Mouse (Mus musculus) adrenal gland, adult 2 months (tissue): Measurements from ENCODE around the gene Rin2. TPM values are rescaled to one million over a fixed set of nuclear protein-coding genes. Genes with fewer than 3 reads are reported as not detected.
"Not testable (repeated sequence)": the region's sequence is repeated elsewhere in the genome, so short reads cannot be mapped to it uniquely, and the experiment has no call there.

ENCODE experiments used
- DNase-seq: peaks from one replicate; pipeline ENCODE4 v3.0.0; 2021
- polyA plus RNA-seq: library from polyadenylated mRNA; depleted of rRNA; stranded (reverse); fragments of >200 nt; gene quantifications from 2 replicates; pipeline ENCODE4 v1.2.3, GENCODE M21; 2012
- total RNA-seq, 2 experiments: library from RNA; stranded (reverse); gene quantifications; 2 replicates each; pipeline ENCODE4 v1.2.3; 2021

Rin2 gene
- total and polyA plus RNA-seq, 3 experiments: 4.8 to 31.9 (median 23.0) TPM

DNA sequence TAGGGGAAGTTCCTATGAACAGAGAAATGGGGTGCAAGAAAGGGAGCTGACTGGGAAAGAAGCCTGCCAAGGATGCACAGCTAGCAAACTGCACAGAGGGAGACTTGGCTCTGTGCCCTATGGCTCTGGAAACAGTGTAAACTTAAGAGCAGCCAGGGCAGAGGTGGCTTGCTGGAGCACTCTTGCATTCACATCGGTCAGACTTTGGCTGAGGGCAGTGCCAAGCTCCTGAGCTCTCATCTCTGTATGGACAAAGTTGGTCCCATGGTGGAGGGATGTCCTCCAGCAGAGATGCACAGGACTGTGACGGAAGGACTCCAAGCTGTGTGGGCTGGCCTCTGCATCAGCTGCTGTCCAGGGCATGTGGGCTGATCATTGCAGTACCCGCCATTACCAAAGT is 8.5 kb downstream of the Rin2 start:
- peak; percentile 59 for DNase-seq

DNA sequence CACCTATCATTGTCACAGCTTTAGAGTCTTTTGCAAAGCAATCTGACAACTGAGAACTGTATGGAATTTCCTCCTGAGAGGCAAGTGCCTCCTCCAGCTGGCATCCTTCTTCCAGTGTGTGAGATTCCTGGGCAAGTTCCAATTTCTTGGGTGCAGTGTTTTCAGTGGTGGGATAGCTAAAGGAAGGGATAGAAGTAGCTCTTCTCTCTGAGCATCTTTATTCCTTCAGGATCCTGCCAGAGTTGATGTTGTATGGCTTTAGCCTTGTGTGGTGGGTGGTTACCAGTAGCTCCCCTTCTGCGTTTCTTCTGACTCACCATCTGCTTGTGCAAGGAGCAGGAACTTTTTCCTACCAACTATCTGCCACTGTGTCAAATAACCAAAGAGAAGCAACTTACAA is 9.1 kb downstream of the Rin2 start:
- no peak for DNase-seq

DNA sequence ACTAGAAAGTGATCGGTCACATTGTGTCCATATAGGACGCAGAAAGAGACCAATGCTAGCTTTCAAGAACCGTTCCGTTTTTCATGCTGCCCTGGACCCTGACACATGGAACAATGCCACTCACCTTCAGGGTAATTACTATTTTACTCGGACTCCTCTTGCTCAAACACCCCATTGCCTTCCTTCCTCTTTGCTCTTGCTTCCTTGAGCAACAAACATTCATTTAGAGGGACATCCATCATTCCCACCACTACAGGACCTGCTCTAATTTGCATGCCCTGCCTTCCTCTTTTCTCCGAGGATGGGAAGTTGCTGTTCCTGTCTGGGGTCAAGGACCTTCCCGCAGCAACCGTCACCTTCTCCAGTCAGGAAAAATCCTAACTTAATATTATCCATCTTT is 9.9 kb downstream of the Rin2 start:
- DNase-seq: no peak

DNA sequence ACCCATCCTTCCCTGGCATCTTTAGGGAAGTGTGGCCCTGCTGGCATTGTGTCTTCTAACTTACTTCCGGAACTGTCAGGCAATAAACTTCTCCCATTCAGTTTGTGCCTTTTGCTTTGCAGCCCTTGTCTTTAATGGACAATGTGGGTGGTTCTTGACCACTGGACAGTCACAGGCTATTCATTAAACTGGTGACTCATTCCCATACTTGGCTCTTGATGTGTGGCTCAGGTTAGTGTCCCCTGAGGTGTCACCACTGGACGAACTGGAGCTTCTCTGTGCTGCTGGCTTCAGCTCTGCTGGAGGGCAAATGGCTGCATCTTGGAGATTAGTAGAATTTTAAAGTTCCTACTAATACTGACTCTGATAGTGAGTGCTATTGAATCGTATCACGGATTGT is 11.0 kb downstream of the Rin2 start:
- no peak for DNase-seq

DNA sequence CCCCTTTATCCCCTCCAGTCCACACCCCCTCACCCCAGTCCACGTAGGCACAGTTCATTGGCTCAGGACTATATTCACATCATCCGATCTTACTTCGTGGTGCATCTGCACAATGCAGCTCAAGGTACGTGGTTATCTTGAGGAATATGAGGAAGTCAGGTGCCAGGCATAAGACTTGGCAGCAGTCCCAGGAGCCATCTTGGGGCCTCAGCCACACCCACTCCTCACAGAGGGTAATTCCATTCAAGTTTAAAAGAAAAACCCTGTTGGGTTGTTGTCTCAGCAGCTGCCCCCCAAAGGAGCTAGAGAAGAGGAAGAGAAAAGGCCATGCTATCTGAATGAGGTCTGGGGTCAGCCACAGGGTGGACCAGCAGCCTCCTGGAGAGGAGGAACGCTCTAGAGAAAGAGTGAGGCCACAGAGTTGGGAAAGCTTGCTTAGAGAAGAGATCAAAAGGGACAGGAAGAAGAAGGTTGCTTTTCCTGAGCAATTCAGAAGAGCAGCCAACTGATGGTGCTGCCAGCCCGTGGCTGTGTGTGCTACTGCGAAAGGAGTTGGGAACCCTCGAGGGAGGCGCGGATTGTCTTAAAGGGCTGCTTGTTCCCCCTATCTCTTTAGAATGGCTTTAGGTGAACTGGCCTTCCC is 16.5 kb downstream of the Rin2 start:
- no peak for DNase-seq

DNA sequence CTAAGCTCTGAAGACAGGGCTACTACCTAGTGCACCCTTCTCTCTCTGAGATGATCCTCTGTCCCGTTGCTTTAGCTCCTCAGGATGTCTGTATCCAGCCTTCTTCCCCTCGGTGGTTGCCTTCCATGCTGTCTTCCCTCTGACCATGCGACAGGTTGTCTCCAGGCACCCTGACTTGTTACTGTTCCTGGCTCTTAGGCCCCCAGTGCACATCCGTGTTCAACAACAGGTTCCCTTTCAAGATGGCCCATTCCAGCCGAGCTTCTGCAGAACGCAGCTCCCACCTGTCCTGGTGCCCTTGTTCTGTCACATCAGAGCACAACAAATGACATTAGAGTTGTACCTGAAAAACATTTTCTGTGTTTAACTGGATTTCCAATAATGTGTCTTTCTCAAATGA is 22.1 kb downstream of the Rin2 start:
- no peak for DNase-seq

DNA sequence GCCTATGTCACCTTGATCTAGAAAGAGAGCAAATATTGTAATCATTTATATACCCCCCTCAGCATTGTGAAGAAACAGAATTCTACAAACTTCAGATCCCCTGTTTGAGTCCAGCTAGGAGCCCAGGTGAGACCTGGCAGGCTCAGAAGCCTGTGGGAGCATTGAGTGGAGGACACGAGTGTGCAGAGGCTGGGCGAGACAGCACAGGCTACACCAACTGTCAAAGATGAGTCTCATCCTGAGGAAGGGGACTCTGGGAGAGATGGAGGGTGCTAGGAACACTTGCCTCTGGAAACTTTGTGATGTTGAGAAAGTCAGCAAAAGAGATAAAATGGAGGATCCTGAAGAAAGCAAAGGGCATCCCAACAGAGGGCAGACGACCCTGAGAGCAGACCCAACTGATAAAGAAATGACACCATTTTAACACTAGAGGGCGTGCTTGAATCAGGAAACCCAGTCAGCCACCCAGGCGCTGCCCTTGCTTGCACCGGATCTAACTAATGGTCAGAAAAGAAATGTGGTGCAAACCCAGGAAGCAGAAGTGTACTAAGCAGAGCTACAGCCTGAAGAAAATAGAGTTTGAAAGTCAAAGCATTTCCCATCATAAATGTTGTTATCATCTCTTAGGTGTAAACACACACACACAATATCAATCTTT is 24.5 kb downstream of the Rin2 start:
- DNase-seq: peak; percentile 59

DNA sequence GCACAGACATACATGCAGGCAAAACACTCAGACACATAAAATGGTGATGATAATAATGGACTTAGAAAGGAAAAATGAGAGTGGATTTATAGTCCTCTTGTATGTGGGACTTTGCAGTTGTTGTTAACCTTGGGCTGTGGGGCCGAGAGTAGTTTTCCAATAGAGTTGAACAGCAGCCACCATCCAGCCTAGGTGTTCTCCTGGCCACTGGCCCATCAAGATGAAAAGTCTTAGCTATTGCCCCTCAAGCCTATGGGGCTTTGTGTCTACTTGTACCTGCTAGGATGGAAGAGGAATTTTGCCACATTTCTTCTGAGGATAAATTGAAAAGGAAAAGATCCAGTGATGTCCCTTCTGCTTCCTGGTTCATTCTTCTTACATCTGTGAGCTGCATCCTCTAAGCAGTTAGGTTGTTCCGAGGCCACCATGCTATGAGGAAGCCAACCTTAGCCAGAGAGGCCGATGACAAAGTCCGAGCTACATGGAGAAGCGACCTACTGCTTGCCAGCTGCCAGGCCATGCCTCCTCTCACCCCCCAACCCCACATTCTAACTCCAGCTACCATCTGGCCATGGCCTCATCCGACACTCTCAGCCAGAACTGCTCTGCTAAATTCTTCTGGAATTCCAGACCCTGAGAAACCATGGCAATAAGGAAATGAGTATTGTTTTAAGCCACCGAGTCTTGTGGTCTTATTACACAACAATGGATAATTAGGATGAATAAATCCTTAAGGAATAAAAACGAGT is 25.4 kb downstream of the Rin2 start:
- DNase-seq: no peak

DNA sequence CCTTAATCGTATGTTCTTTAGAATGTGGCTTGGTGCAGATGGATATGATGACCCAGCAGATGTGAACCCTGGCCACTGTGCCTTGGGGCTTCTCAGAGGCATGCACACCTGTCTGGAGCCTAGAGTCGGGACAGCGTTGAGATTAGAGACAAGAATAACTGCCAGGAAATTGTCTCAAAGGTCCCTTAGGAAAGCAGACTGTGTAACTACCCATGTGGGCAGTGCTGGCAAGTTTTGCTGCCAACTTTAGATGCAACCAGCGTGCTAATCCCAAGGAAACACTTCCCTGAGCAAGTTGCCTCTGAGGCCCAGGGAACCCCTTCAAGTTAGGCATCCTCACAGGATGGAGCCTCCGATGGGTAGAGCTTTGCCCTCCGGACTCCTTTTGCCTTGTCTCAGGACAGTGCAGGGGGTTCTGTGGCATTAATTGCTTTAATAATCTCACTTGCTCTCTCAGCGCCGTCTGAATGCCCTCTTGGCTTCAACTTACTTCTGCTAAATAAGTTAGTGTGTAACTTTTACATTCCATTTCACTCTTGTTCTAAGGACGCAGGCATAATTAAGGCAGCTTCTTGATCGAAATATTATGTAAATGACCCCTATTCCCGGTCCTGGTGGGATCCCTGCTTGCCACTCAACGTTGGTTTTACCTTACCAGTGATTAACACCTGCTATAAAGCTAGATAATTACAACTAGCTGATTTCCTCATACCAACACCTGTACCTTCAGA is 26.8 kb downstream of the Rin2 start:
- no peak for DNase-seq

DNA sequence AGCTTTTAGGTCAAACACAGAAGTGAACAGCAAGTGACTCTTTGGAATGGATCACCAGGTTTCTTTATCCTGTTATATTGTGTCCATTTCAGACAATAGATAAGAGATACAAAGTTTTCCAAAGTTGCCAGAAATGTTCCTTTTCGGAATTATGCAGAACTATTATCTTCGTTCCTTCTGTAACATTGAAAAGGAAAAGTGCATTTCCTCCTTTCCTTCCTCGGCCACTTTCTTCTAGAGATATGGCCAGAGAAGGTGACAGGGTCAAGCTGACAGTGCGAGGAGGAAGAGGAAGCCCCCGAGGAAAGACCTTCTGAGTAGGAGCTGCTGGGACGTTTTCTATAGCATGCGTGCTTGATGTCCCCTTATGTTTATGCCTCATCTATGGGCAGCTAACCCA is 29.7 kb downstream of the Rin2 start:
- DNase-seq: no peak

DNA sequence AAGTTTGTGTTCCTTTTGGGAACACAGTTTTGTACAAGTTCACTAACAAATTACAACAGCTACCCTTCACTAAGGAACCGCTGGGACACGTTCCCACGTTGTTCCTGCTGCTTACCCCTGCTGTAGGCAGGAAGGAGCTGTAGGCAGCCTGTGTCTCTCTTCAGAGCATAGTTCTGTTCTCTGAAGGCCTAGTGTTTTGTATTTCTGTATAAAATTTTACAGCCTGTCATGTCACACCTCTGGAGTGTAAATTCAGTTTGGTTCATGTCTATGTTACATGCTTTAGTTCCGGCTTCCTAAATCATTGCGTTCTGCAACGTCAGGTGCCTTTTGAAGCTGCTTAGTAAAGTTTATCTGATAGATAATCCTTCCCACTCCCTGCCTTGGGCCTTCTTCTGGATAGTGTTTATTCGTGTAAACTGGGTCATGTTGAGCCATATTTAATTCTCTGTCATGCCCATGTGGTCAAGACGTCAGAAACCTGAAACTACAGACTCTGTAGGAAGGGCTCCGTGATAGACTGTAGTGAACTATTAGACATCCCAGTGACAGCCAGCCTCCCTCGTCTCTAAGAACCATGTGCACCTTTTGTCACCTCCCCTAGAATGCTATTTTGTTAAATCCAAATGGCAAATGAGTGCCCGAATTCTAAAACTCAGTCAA is 34.8 kb downstream of the Rin2 start:
- no peak for DNase-seq

DNA sequence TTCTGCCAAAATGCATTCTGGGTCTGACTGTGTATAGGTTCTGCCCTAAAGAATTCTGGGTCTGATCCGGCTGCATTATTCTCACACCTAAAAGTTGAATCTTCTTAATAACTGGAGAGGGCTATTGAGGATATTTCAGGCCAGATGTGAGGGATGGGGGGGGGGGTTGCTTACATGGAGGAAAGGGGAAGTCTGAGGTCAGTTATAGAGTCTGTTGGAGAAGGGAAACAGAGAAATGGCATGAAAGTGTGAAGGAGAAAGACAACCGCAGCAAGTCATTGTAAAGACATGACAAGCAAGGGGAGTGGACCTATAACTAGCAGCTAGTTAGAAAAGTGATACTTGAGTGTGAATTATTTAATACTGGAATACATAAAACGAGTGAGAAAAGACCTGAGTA is 36.5 kb downstream of the Rin2 start:
- DNase-seq: no peak

DNA sequence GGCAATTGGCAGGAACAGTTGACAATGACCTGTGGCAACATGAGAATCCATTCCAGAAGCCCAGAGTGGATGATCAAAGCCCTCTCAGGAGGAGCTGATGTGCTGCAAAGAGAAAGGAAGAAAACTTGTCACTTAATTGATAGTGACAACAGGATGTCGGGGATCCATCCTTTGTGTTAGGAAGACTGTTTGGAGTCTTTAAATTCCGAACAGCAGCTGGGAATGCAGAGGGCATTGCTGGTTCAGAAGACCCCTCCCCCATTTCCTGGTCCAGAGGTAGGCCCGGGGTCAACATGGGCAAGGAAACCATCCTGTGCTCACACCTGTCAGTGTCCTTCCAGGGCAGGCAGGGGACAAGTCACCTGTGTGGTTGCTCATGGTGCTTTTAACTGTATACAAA is 37.0 kb downstream of the Rin2 start:
- DNase-seq: no peak

DNA sequence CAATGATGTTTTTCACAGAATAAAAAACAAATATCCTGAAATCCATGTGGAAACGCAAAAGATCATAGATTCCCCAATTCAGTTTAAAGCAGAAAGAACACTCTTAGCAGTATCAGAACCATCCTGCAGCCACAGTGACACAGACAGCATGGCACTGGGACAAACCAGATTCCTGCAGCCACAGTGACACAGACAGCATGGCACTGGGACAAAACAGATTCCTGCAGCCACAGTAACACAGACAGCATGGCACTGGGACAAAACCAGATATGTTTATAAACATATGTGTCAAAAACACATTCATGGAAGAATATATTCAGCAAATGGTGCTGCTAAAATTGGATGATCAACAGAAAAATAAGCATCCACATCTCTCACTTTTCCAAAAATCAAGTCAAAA is 42.5 kb downstream of the Rin2 start:
- DNase-seq: no peak

DNA sequence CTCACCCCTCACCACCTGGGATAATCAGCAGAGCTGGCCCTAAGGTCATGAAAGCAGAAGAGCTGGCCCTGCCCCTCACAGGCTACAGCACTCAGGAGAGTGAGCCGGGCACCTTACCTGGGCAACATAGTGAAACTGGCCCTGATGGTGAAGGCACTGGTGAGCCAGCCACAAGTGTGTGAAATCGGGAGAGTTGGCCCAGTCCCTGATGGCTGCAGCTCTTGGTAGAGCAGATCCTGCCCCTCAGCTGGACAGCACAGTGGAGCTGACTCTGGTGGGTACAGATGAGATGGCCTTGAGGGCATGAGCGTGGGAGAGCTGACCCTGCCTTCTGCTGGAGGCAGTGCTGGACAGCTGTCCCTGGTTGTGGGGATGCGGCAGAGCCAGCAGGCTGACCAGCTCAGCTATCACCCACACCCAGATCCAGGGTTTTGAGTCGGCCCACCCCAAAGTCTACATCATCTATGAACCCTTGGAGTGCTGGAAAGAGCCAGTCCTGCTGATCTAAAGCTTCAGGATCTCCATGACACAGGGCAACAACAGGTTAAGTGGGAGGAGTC is 43.7 kb downstream of the Rin2 start:
- no peak for DNase-seq

DNA sequence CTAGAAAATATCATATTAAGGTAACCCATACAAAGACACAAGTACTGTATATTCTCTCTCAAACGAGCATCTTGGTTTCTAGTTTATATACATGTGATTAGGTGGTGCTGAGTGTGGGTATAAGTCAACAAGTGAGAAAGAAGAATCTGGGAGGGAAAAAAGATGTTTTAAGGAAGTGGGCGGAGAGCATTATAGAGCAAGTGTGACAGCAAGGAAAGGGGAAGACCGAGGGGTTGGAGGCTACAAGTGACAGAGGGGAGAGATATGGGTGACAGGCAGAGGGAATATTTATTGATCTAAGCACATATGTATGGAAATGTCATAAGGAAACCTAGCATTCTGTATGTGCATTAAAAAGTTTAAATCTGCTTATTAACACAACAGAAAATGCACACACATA is 45.1 kb downstream of the Rin2 start:
- no peak for DNase-seq

DNA sequence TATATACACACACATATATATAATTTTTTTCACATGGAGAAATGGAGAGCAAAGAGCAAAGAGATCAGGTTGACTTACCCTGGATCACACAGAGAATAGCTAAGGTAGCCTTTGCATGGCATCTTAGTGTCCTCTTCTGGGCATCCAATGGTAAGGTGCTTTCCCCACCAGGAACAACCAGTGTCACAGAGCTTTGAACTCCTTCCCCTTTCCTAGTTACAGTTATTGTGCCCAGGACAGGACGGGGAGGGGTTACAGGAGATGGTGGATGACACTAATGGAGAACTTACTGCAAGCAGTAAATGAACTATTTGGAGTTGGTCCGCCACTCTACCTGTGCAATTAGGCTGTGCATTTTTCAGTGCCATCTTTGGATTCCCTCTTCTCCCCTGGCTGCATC is 45.7 kb downstream of the Rin2 start:
- no peak for DNase-seq

DNA sequence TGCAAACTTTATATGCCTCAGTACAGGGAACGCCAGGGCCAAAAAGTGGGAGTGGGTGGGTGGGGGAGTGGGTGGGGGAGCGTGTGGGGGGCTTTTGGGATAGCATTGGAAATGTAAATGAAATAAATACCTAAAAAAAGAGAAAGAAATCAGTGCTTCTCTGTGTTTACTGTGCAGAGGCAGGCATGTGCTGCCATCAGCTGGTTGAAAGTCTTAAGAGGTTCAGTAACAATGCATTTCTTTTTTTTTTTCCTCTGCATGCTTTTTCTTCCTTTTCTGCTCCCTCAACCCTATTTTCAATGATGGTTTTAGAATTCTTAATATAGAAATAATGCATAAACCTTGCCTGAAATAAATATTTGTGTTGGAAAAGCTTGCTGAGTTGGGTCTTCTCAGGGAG is 47.3 kb downstream of the Rin2 start:
- DNase-seq: not testable (repeated sequence)

DNA sequence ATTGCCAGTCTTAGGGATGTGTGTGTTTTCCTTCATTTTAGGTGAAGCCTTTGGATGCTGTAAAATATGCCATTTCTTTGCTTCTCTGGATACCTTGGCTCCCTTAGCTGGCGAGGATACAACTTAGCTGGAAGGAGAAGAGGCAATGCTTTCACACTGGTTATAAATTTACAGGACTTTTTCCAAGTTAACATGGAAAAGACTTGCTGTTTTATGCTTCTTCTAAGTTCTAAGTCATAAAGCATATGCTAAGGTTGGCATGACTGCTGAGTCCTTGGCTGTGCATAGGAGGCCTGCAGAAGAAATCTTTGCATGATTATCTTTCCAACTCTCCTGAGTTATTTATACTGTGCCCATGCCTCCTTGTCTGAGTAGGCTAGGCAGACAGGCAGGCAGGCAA is 49.3 kb downstream of the Rin2 start:
- no peak for DNase-seq

DNA sequence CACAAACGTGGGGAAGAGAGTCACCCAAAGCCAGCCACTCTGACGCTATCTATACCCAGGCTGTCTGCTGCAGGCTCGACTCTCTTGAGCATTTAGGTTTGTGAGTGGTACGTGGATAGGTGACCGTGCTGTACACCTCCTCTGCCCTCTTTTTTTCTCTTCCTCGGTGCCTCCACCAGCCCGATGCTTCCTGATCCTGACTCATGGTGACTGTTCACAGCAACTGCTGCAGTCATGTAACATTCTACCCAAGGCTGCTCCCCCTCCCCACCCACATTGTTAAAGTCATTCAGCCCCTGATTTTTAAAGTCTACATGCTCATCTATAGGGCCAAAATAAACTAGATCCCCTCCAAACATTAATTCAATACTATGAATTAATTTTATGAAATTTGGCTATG is 54.4 kb downstream of the Rin2 start:
- no peak for DNase-seq

DNA sequence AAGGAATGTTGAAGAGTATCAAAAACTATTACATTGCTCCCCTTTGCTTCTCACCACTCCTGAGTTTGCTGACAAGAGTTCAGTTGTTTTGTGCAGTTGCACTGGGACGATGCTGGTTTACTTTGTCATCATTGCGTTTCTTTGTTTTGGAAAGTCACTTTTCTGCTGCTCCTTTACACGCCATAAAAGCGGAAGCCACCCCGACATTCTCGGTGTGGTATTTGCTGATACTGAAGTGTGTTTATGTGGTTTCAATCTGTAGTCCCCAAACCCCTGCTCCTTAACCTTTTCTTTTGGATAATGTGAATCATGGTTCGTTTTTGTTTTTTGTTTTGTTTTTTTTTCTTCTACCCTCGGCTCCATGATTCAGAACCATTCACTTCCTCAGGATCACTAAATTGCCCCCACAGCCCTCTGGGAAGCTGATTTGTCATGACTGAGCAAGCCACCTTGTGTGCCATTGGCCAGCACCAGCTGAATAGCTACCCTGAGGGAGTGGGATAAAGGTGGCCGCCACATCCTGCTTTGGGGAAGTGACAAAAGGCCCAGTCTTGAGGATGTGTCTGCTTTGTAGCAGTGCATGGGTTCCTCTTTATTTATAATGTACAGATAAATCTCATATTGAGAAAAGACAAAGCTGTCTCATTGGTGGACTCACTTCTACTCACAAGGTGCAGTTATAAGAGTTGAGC is 55.3 kb downstream of the Rin2 start:
- no peak for DNase-seq
